12 mouse cellular contexts compared by ENCODE assay signal in the genomic region with DNA sequence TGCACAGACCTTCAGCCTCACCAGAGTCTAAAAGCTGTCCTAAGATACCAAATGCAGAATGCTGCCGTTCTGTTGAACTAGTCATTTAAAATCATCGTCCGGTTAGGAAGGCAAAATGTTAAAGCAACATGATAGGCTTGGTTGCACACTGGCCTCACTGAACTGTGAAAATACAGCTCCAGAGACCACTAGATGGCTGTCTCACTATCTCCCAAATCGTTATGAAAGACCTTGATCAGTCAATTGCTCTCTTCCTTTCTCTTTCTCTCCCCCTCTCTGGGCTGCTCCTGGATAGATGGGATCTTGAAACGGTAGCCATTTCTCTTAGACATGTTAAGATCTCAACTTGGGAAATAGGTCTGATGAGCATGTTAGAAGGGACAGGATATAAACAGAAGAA.
DNase-seq lines count a peak whose midpoint lies in the region; ATAC-seq and TF ChIP-seq lines count a peak whose summit lies in the region.
"Had no signal": no experiment of that assay in that cellular context is flagged by ENCODE, and none has a peak within 500 bp of the region (broad histone marks: within the 10 kb centered on the region; RNA-seq: fewer than 3 reads in every experiment).

No protein-coding gene starts in this region.

- peak overlapping the region; percentile 34 for H3K27ac ChIP-seq in hindbrain, embryonic 15.5 days (replicated peaks)
- H3K27ac ChIP-seq in hindbrain, embryonic 10.5 days = no peak overlapping the region
- H3K27ac ChIP-seq: embryonic facial prominence, embryonic 12.5 days; lung, embryonic 15.5 days had no signal

- H3K4me1 ChIP-seq in hindbrain, embryonic 15.5 days (replicated peaks) = no peaks in the 10 kb centered on the region
- H3K4me1 ChIP-seq in hindbrain, embryonic 10.5 days (replicated peaks) = no peaks in the 10 kb centered on the region
- H3K4me1 ChIP-seq: embryonic facial prominence, embryonic 12.5 days; lung, embryonic 15.5 days had no signal

- intact Hi-C loops in left cerebral cortex, postnatal 14 days (cut with DNase I) = no loop called here

- CTCF ChIA-PET in Patski (lab: Charles Lee) = interaction anchor here (1.3 to 1.5 kb wide), 2 partner anchors 14 to 306 kb away, joined by 3 to 6 read pairs; no protein-coding TSS in a partner anchor

- TF ChIP-seq CTCF in Patski (IDR thresholded peaks at IDR 0.05) = peak; percentile 46

- POLR2A ChIA-PET in Patski (lab: Charles Lee) = no interaction called here

- no peaks in the 10 kb centered on the region for H3K9me3 ChIP-seq in hindbrain, embryonic 15.5 days
- H3K9me3 ChIP-seq in hindbrain, embryonic 10.5 days = no peaks in the 10 kb centered on the region
- H3K9me3 ChIP-seq: embryonic facial prominence, embryonic 12.5 days; lung, embryonic 15.5 days had no signal

- WGBS in hindbrain, embryonic 15.5 days = 41% methylated on average over 5 of the region's 5 CpGs
- WGBS in hindbrain, embryonic 10.5 days = 62% methylated on average over 5 of the region's 5 CpGs

- no peaks in the 10 kb centered on the region for H3K36me3 ChIP-seq in hindbrain, embryonic 15.5 days
- no peaks in the 10 kb centered on the region for H3K36me3 ChIP-seq in hindbrain, embryonic 10.5 days
- H3K36me3 ChIP-seq: embryonic facial prominence, embryonic 12.5 days; lung, embryonic 15.5 days had no signal

- H3K4me2 ChIP-seq in hindbrain, embryonic 15.5 days = no peak overlapping the region
- H3K4me2 ChIP-seq: embryonic facial prominence, embryonic 12.5 days; lung, embryonic 15.5 days had no signal

- DNase-seq in adrenal gland, postnatal 10 days = peak; percentile 7
- DNase-seq in adrenal gland, adult 2 months = no peak
- DNase-seq in hindbrain, embryonic 10.5 days (ENCODE audit: low spot score) = no peak
- peak; percentile 9 for DNase-seq in Patski (ENCODE audit: low read depth, low spot score)
- DNase-seq in kidney, postnatal 14 days = peak; percentile 21
- no peak for DNase-seq in left cerebral cortex, postnatal 14 days (ENCODE audit: low spot score in 2 of 2)
- DNase-seq: gastrocnemius, postnatal 10 days; heart, postnatal 4 days had no signal

- H3K9ac ChIP-seq in hindbrain, embryonic 15.5 days = no peak overlapping the region
- H3K9ac ChIP-seq: embryonic facial prominence, embryonic 12.5 days; lung, embryonic 15.5 days had no signal

- in situ Hi-C loops in Patski (cut with MboI; ENCODE audit: low pct_unique_long_range_greater_than_20kb) = no loop called here

- no peak overlapping the region for H3K4me3 ChIP-seq in hindbrain, embryonic 15.5 days
- no peak overlapping the region for H3K4me3 ChIP-seq in hindbrain, embryonic 10.5 days
- H3K4me3 ChIP-seq: embryonic facial prominence, embryonic 12.5 days; lung, embryonic 15.5 days had no signal

- no peaks in the 10 kb centered on the region for H3K27me3 ChIP-seq in hindbrain, embryonic 15.5 days
- no peaks in the 10 kb centered on the region for H3K27me3 ChIP-seq in hindbrain, embryonic 10.5 days (ENCODE audit: insufficient read depth, poor library complexity, severe bottlenecking)
- no peaks in the 10 kb centered on the region for H3K27me3 ChIP-seq in Patski
- H3K27me3 ChIP-seq: embryonic facial prominence, embryonic 12.5 days; lung, embryonic 15.5 days had no signal

- 0 out of 2 replicates have a peak, but pooled peaks have one; percentile 59 for ATAC-seq in hindbrain, embryonic 15.5 days (ENCODE audit: low FRiP score, low read depth)
- ATAC-seq in Patski = peak; percentile 83
- no peak for ATAC-seq in erythroid progenitor cell, adult 5-6 weeks (replicated peaks; ENCODE audit: low FRiP score, poor library complexity, severe bottlenecking)

Comparison
In these comparisons a context has a peak if more than half of its experiments do, and no peak if none do; other contexts are left out.
1. DNase-seq: peak in adrenal gland, postnatal 10 days (single experiment), Patski (single experiment) and kidney, postnatal 14 days (single experiment); none in adrenal gland, adult 2 months (single experiment), hindbrain, embryonic 10.5 days (single experiment) and left cerebral cortex, postnatal 14 days (0 of 2).